Mouse (Mus musculus) erythroblast, embryonic 14.5 days (primary cell): ENCODE measurements around the gene Nxf3.

ENCODE experiments used
- GATA1 ChIP-seq: IDR thresholded peaks from 2 replicates; pipeline ENCODE4 v1.6.1; 2012; ENCODE audit warnings: low read length, inconsistent platforms, mixed read lengths
- TAL1 ChIP-seq: IDR thresholded peaks from 3 replicates; pipeline ENCODE4 v1.6.1; 2012; ENCODE audit warnings: low read length, inconsistent platforms, mixed read lengths

DNA sequence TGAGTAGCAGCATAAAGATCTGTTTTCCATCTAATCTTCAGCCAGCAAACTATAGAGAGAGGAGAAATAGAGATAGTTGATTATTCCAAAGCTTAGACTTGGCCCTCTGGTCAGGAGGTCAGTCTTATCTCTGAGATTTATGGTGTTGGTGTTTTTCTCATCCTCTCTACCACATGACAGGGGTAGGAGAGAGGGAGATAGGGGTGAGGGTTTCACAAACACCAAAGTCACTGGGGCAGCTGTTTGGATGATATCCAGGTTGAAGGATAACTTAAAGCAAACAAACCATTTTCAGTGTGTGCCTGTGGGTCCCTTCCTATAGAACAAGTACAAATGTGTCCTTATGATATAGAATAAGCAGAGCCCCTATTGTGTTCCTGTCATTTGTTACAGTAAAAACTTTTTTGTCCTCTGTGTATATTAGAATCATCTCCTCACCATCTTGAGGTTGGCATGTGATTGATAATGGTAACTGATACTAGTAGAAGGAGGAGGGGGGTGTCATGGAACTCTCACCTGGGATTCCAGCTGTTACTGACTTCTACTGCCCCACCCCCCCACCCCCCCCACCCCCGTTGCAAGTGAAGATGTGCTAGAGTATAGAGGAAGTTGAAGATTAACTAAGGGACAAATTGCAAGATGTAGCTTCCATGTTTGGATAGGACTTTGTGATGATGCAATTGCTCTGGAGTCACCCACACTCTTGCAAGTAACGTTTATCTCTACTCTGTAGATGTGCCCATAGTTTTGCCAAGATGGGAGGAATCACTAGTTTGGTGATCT is 7.6 kb upstream of the Nxf3 start:
- TF ChIP-seq TAL1 (no peak), GATA1 (no peak)
